Mouse (Mus musculus) 3T3-L1 (cell line): ENCODE measurements around the gene Fam192a.

Source experiments
- DNase-seq: peaks from one replicate; pipeline ENCODE4 v3.0.0-alpha.2; 2015; ENCODE audit warnings: low read depth, low spot score

The Fam192a gene

GRCm38 (mm10) chr8:94574159-94574907 is 27.5 kb downstream of the Fam192a start:
- DNase-seq = peak; percentile 27

GRCm38 (mm10) chr8:94571896-94572295 is 29.9 kb downstream of the Fam192a start:
- peak; percentile 63 for DNase-seq

- no peak for DNase-seq
Measured at GRCm38 (mm10) chr8:94569419-94569818, 32.4 kb downstream of the Fam192a start.

GRCm38 (mm10) chr8:94568098-94568497 is 33.7 kb downstream of the Fam192a start:
- DNase-seq = no peak

GRCm38 (mm10) chr8:94567159-94567849 is 34.5 kb downstream of the Fam192a start:
- no peak for DNase-seq

GRCm38 (mm10) chr8:94566446-94567158 is 35.2 kb downstream of the Fam192a start:
- no peak for DNase-seq

- DNase-seq = no peak
Measured at GRCm38 (mm10) chr8:94566033-94566432, 35.8 kb downstream of the Fam192a start.

GRCm38 (mm10) chr8:94564421-94564820 is 37.4 kb downstream of the Fam192a start:
- peak; percentile 24 for DNase-seq

- DNase-seq = no peak
Measured at GRCm38 (mm10) chr8:94561256-94561655, 40.5 kb downstream of the Fam192a start.

- DNase-seq = peak; percentile 90
Measured at GRCm38 (mm10) chr8:94557281-94557680, 44.5 kb downstream of the Fam192a start.

GRCm38 (mm10) chr8:94552696-94553095 is 49.1 kb downstream of the Fam192a start:
- peak; percentile 63 for DNase-seq

GRCm38 (mm10) chr8:94551471-94552422 is 50.0 kb downstream of the Fam192a start:
- DNase-seq = peak; percentile 44

- no peak for DNase-seq
Measured at GRCm38 (mm10) chr8:94549998-94550397, 51.8 kb downstream of the Fam192a start.

- DNase-seq = no peak
Measured at GRCm38 (mm10) chr8:94549482-94549881, 52.3 kb downstream of the Fam192a start.

- DNase-seq = no peak
Measured at GRCm38 (mm10) chr8:94549041-94549440, 52.8 kb downstream of the Fam192a start.

- DNase-seq = no peak
Measured at GRCm38 (mm10) chr8:94543981-94544380, 57.8 kb downstream of the Fam192a start.

- DNase-seq = no peak
Measured at GRCm38 (mm10) chr8:94540889-94541795, 60.7 kb downstream of the Fam192a start.

- DNase-seq = no peak
Measured at GRCm38 (mm10) chr8:94540025-94540424, 61.8 kb downstream of the Fam192a start.

GRCm38 (mm10) chr8:94537456-94537855 is 64.3 kb downstream of the Fam192a start:
- DNase-seq = no peak

GRCm38 (mm10) chr8:94535631-94536030 is 66.2 kb downstream of the Fam192a start:
- DNase-seq = no peak
